Mouse (Mus musculus) erythroblast, embryonic 14.5 days (primary cell): ENCODE data around the gene Gm18336. TPM values are rescaled to one million over a fixed set of nuclear protein-coding genes. Genes with fewer than 3 reads are reported as not detected.

Experiments
- H3K27me3 ChIP-seq: 2 replicates; pipeline ENCODE4 v1.6.1; 2012; ENCODE audit warnings: inconsistent platforms; ENCODE audit not compliant: control insufficient read depth
- H3K36me3 ChIP-seq: 2 replicates; pipeline ENCODE4 v1.6.1; 2012; ENCODE audit warnings: mild to moderate bottlenecking, inconsistent platforms; ENCODE audit not compliant: control insufficient read depth
- H3K4me1 ChIP-seq: 2 replicates; pipeline ENCODE4 v1.6.1; 2012; ENCODE audit warnings: inconsistent platforms; ENCODE audit not compliant: control insufficient read depth
- H3K4me3 ChIP-seq: replicated peaks from 2 replicates; pipeline ENCODE3; 2012; ENCODE audit warnings: moderate library complexity, mild to moderate bottlenecking, inconsistent platforms
- H3K9me3 ChIP-seq: 2 replicates; pipeline ENCODE4 v1.6.1; 2012; ENCODE audit warnings: low read length, inconsistent platforms, mixed read lengths; ENCODE audit not compliant: control insufficient read depth
- GATA1 ChIP-seq: IDR thresholded peaks from 2 replicates; pipeline ENCODE4 v1.6.1; 2012; ENCODE audit warnings: low read length, inconsistent platforms, mixed read lengths
- TAL1 ChIP-seq: IDR thresholded peaks from 3 replicates; pipeline ENCODE4 v1.6.1; 2012; ENCODE audit warnings: low read length, inconsistent platforms, mixed read lengths
- polyA plus RNA-seq: library from polyadenylated mRNA; stranded (reverse); fragments of >175 nt; gene quantifications from 2 replicates; pipeline ENCODE4 v1.2.3, GENCODE M21; 2012

Gm18336 gene
- polyA plus RNA-seq, 1 experiment = not detected

- Histone ChIP-seq H3K36me3 (no peaks in the 10 kb centered on the region), H3K4me1 (no peaks in the 10 kb centered on the region), H3K4me3 (no peak overlapping the region), H3K27me3 (peaks cover 2% of the 10 kb centered on the region), H3K9me3 (no peaks in the 10 kb centered on the region)
- TF ChIP-seq TAL1 = no peak
Observed at GRCm38 (mm10) chrX:73391481-73391880, 7.1 kb downstream of the Gm18336 start.

GRCm38 (mm10) chrX:73384924-73385323, 13.6 kb downstream of the Gm18336 start:
- no peaks in the 10 kb centered on the region for H3K4me1 ChIP-seq
- no peak overlapping the region for H3K4me3 ChIP-seq
- TF ChIP-seq GATA1 (no peak), TAL1 (no peak)
- H3K27me3 ChIP-seq = no peaks in the 10 kb centered on the region
- no peaks in the 10 kb centered on the region for H3K9me3 ChIP-seq
- no peaks in the 10 kb centered on the region for H3K36me3 ChIP-seq

GRCm38 (mm10) chrX:73384419-73384818, 14.1 kb downstream of the Gm18336 start:
- TF ChIP-seq TAL1 (no peak), GATA1 (no peak)
- Histone ChIP-seq H3K27me3 (no peaks in the 10 kb centered on the region), H3K4me3 (no peak overlapping the region), H3K36me3 (no peaks in the 10 kb centered on the region), H3K9me3 (no peaks in the 10 kb centered on the region), H3K4me1 (no peaks in the 10 kb centered on the region)

- H3K4me1 ChIP-seq = no peaks in the 10 kb centered on the region
- no peaks in the 10 kb centered on the region for H3K27me3 ChIP-seq
- no peaks in the 10 kb centered on the region for H3K9me3 ChIP-seq
- H3K4me3 ChIP-seq = no peak overlapping the region
- TF ChIP-seq GATA1 = no peak
- no peak for TF ChIP-seq TAL1
- no peaks in the 10 kb centered on the region for H3K36me3 ChIP-seq
Observed at GRCm38 (mm10) chrX:73363291-73363690, 35.2 kb downstream of the Gm18336 start.

GRCm38 (mm10) chrX:73356719-73357118, 41.8 kb downstream of the Gm18336 start:
- TF ChIP-seq GATA1 (no peak), TAL1 (no peak)
- peaks cover 28% of the 10 kb centered on the region for H3K36me3 ChIP-seq
- peaks cover 9% of the 10 kb centered on the region for H3K9me3 ChIP-seq
- H3K27me3 ChIP-seq = peaks cover 3% of the 10 kb centered on the region; the same call in 1 of the 2 replicates
- no peak overlapping the region for H3K4me3 ChIP-seq
- no peaks in the 10 kb centered on the region for H3K4me1 ChIP-seq

GRCm38 (mm10) chrX:73356163-73356562, 42.4 kb downstream of the Gm18336 start:
- Histone ChIP-seq H3K4me1 (no peaks in the 10 kb centered on the region), H3K4me3 (no peak overlapping the region), H3K36me3 (peaks cover 28% of the 10 kb centered on the region), H3K27me3 (peaks cover 3% of the 10 kb centered on the region; the same call in 1 of the 2 replicates), H3K9me3 (peaks cover 9% of the 10 kb centered on the region)
- TF ChIP-seq GATA1 = no peak
- TF ChIP-seq TAL1 = no peak

Other genes starting within 250 kb of the Gm18336 start
- gene Xlr5b, start 249.9 kb downstream of the Gm18336 start, polyA plus RNA-seq = not detected in 2 replicates
- gene DXBay18, start 249.3 kb downstream of the Gm18336 start, polyA plus RNA-seq = not detected in 2 replicates
- not detected in 2 replicates for gene Spin2d, start 221.7 kb downstream of the Gm18336 start, polyA plus RNA-seq
- not detected in 2 replicates for gene Xlr3b, start 206.5 kb downstream of the Gm18336 start, polyA plus RNA-seq
- not detected in 2 replicates for gene Xlr4b, start 184.4 kb downstream of the Gm18336 start, polyA plus RNA-seq
- 0.45 and 0.53 TPM in 2 replicates for gene F8a, start 170.4 kb downstream of the Gm18336 start, polyA plus RNA-seq
- gene Xlr4c, start 155.6 kb downstream of the Gm18336 start, polyA plus RNA-seq = 0.19 TPM in 1 of 2 replicates, not detected in the other
- gene Xlr3c, start 133.3 kb downstream of the Gm18336 start, polyA plus RNA-seq = not detected in 2 replicates
- not detected in 2 replicates for gene Xlr5a, start 105.8 kb downstream of the Gm18336 start, polyA plus RNA-seq
- not detected in 2 replicates for gene Xlr5c, start 105.8 kb downstream of the Gm18336 start, polyA plus RNA-seq
- gene Gm45015, start 61.9 kb downstream of the Gm18336 start, polyA plus RNA-seq = not detected in 2 replicates
- gene Zfp275, start 56.1 kb downstream of the Gm18336 start, polyA plus RNA-seq = 0.01 and 0.02 TPM in 2 replicates
- not detected in 2 replicates for gene Zfp92, start 12.4 kb upstream of the Gm18336 start, polyA plus RNA-seq
- gene Trex2, start 36.6 kb upstream of the Gm18336 start, polyA plus RNA-seq = not detected in 2 replicates
- 0.72 and 1.1 TPM in 2 replicates for gene Haus7, start 60.3 kb upstream of the Gm18336 start, polyA plus RNA-seq
- 0.01 and 0.04 TPM in 2 replicates for gene Bgn, start 84.9 kb upstream of the Gm18336 start, polyA plus RNA-seq
- not detected in 2 replicates for gene Atp2b3, start 104.3 kb upstream of the Gm18336 start, polyA plus RNA-seq
- 0.10 TPM in 2 replicates for gene Dusp9, start 240.7 kb upstream of the Gm18336 start, polyA plus RNA-seq